Mouse (Mus musculus) cerebellum, adult 2 months (tissue): ENCODE measurements around the gene Fcnb. TPM values are rescaled to one million over a fixed set of nuclear protein-coding genes. Genes with fewer than 3 reads are reported as not detected.

Experiments used
- DNase-seq, 2 experiments: peaks; one replicate each; pipeline ENCODE4 v3.0.0; 2021
- H3K27ac ChIP-seq: fragments of 200-500 bp; 2 replicates; pipeline ENCODE4 v1.5.1; 2012; ENCODE audit warnings: low read length, control low read depth, inconsistent platforms; ENCODE audit not compliant: insufficient read depth
- H3K27me3 ChIP-seq: fragments of 200-500 bp; 2 replicates; pipeline ENCODE4 v1.6.1; 2012; ENCODE audit warnings: inconsistent platforms, mild to moderate bottlenecking, low read length, moderate library complexity; ENCODE audit not compliant: control insufficient read depth, insufficient read depth
- H3K4me1 ChIP-seq: fragments of 200-500 bp; 2 replicates; pipeline ENCODE4 v1.6.1; 2011; ENCODE audit warnings: low read length; ENCODE audit not compliant: control insufficient read depth, insufficient read depth
- H3K4me3 ChIP-seq: fragments of 200-500 bp; replicated peaks from 2 replicates; pipeline ENCODE3; 2011; ENCODE audit warnings: mild to moderate bottlenecking, low read depth, low read length, control low read depth; ENCODE audit not compliant: insufficient read depth
- CTCF ChIP-seq: fragments of 200-500 bp; IDR thresholded peaks from 2 replicates; pipeline ENCODE4 v1.5.1; 2011; ENCODE audit warnings: low read depth, mild to moderate bottlenecking, control low read depth, low read length, moderate library complexity, borderline replicate concordance; ENCODE audit not compliant: insufficient read depth
- POLR2A ChIP-seq: fragments of 200-500 bp; IDR thresholded peaks from 2 replicates; pipeline ENCODE4 v1.6.1; 2011; ENCODE audit warnings: low read length, control low read depth, borderline replicate concordance; ENCODE audit not compliant: insufficient read depth
- WGBS: fragments of 180-500 bp; shearing (Covaris S2); methylation state at CpG from one replicate; pipeline ENCODE4 v1.1.7; 2018; 5-methylcytosine and 5-hydroxymethylcytosine counted together
- polyA plus RNA-seq: library from polyadenylated mRNA; depleted of rRNA; stranded (reverse); fragments of >200 nt; gene quantifications from 2 replicates; pipeline ENCODE4 v1.2.3, GENCODE M21; 2012

Fcnb gene
- polyA plus RNA-seq, 1 experiment: not detected

GRCm38 (mm10) chr2:28117490-28118308 lies 33.0 kb upstream of the Fcnb start:
- H3K4me1 ChIP-seq: peaks cover under 1% of the 10 kb centered on the region
- 65% methylated on average over 11 of the region's 11 CpGs for WGBS
- DNase-seq: no peak
- no peak overlapping the region for H3K4me3 ChIP-seq
- H3K27me3 ChIP-seq: no peaks in the 10 kb centered on the region; the same call in 1 of the 2 replicates
- TF ChIP-seq CTCF: no peak
- TF ChIP-seq POLR2A: no peak
- no peak overlapping the region for H3K27ac ChIP-seq

- Histone ChIP-seq H3K27ac (no peak overlapping the region), H3K27me3 (no peaks in the 10 kb centered on the region), H3K4me1 (peaks cover 9% of the 10 kb centered on the region), H3K4me3 (no peak overlapping the region)
- DNase-seq: no peak
- WGBS: 54% methylated on average over 5 of the region's 5 CpGs
- TF ChIP-seq CTCF: no peak
- no peak for TF ChIP-seq POLR2A
Measured at GRCm38 (mm10) chr2:28108763-28109162, 24.1 kb upstream of the Fcnb start.

GRCm38 (mm10) chr2:28106002-28106401 lies 21.3 kb upstream of the Fcnb start:
- no peak for TF ChIP-seq CTCF
- no peak for TF ChIP-seq POLR2A
- H3K4me3 ChIP-seq: no peak overlapping the region
- H3K4me1 ChIP-seq: no peaks in the 10 kb centered on the region
- WGBS: 76% methylated on average over 2 of the region's 2 CpGs
- no peak for DNase-seq
- H3K27me3 ChIP-seq: no peaks in the 10 kb centered on the region
- H3K27ac ChIP-seq: no peak overlapping the region

- 54% methylated on average over 2 of the region's 2 CpGs for WGBS
- no peak for TF ChIP-seq CTCF
- TF ChIP-seq POLR2A: no peak
- no peaks in the 10 kb centered on the region for H3K4me1 ChIP-seq
- no peak for DNase-seq
- no peak overlapping the region for H3K27ac ChIP-seq
- no peak overlapping the region for H3K4me3 ChIP-seq
- no peaks in the 10 kb centered on the region for H3K27me3 ChIP-seq
Measured at GRCm38 (mm10) chr2:28103653-28104052, 19.0 kb upstream of the Fcnb start.

GRCm38 (mm10) chr2:28101892-28102291 lies 17.2 kb upstream of the Fcnb start:
- no peak for TF ChIP-seq POLR2A
- Histone ChIP-seq H3K27me3 (no peaks in the 10 kb centered on the region), H3K4me1 (peaks cover 2% of the 10 kb centered on the region; the same call in 1 of the 2 replicates), H3K4me3 (no peak overlapping the region), H3K27ac (no peak overlapping the region)
- 90% methylated on average over 2 of the region's 2 CpGs for WGBS
- no peak for DNase-seq

- no peaks in the 10 kb centered on the region for H3K27me3 ChIP-seq
- TF ChIP-seq CTCF (no peak), POLR2A (no peak)
- no peak overlapping the region for H3K4me3 ChIP-seq
- H3K4me1 ChIP-seq: peaks cover 6% of the 10 kb centered on the region; the same call in 1 of the 2 replicates
- 91% methylated on average over 9 of the region's 9 CpGs for WGBS
- H3K27ac ChIP-seq: no peak overlapping the region
- DNase-seq: no peak
Measured at GRCm38 (mm10) chr2:28100796-28101483, 16.3 kb upstream of the Fcnb start.

GRCm38 (mm10) chr2:28098547-28099505 lies 14.1 kb upstream of the Fcnb start:
- H3K27ac ChIP-seq: no peak overlapping the region
- peaks cover 6% of the 10 kb centered on the region; the same call in 1 of the 2 replicates for H3K4me1 ChIP-seq
- no peak overlapping the region for H3K4me3 ChIP-seq
- no peak for TF ChIP-seq POLR2A
- TF ChIP-seq CTCF: no peak
- no peak for DNase-seq
- WGBS: 20% methylated on average over 24 of the region's 24 CpGs
- no peaks in the 10 kb centered on the region for H3K27me3 ChIP-seq
